Mouse (Mus musculus) cerebellum, adult 11 months (tissue): Measurements from ENCODE around the gene Npas3.

ENCODE experiments used
- DNase-seq: peaks from one replicate; pipeline ENCODE4 v3.0.0; 2022

Npas3 gene

DNA sequence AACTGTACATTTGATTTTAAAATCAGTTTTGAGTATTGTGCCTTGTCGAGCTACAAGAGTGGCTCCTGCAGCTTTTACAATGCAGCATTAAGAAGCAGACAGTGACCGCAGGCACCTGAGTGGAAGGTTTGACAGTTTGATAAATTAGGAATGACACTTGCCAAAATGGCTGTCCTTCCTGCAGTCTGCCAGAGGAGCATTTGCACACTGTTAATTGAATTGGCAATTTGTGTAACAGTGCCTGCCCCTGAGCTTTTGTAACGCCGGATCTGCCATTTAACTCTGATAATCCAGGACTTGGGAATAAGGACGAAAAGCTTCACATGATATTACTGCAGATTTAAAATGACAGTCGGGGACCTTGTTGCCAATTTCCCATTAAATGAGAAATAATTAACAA, 357.2 kb downstream of the Npas3 start:
- no peak for DNase-seq

DNA sequence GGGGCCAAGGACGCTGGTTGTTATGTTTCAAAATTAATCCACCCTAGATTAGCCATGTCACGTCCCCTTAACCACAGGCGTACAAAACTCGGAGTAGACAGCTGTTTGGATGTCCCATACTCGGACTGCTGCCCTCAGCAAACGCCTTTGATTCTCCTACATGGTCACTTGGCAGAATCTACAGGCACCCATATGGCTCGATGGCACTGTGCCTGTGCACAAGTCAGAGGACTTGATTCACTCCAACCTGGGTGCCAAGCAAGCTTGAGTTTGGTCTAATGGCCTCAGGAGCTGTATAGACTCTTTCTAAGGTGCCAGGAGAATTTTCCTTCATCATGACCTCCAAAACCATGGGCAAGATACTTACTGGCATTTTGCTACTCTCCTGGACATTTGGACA, 363.6 kb downstream of the Npas3 start:
- DNase-seq, result no peak

DNA sequence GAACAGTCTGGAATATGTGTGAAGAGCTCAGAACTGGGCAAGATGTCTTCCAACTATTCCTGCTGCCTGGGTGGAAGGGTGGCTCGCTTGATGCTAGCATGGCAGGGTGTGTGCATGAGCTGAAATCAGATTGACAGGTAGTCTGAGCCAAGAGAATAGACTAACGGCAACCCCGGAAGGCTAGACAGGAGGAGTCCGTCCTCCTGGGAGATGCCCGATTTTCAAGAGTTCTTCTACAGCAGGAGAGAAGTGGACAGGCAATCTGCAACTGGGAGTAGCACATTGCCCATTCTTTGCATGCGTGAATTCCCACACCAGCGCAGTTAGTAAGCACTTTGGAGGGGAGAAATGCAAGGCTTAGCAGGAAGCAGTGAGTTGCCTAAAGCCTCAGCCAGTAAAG, 372.8 kb downstream of the Npas3 start:
- DNase-seq, result no peak

DNA sequence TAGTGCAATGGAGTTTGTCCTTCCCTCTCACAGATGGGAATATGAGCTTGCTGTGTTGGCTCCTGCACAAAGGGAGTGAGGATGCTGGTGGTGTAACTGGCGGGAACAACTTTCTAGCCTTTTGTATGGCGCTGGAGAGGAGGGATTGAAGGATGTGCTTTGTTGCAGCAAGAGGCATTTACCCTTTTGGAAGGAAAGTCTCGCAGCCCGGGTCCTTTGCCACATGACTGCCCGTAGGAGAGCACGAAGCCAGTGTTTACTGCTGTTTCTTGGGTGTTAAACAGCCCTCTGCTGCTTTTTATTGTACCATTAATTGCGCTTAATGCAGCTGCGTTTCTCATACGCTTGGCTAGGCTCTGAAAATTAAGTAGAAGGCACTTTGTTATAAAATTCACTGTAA, 375.3 kb downstream of the Npas3 start:
- no peak for DNase-seq

DNA sequence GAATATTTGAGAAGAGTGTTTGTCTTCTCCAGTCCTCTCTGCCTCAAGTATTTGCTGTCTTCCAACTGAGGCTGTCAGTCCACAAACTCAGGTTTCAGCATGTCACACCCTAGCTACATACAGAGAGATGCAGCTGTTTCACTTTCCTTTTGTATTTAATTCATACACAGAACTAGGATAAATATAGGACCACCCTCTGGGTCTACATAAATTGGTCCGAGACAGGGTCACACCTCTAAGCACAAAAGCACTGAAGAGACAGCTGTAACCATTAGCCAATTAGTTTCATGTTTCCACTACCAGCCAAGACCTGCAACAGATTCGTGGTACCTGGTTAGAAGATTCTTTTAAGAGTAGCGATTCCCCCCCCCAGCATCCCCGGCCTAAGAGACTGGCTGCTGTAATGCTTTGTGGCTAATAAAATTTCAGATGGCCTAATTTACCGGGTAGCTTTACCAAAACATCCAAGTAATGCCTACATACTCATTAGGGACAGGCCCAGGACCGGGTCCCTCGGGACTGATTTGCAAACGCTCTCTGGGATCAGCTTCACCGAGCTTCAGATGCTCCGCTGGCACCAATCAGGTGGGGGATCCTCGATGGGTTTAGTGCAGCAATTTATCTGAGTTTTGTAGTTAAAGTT, 376.0 kb downstream of the Npas3 start:
- DNase-seq, result no peak

DNA sequence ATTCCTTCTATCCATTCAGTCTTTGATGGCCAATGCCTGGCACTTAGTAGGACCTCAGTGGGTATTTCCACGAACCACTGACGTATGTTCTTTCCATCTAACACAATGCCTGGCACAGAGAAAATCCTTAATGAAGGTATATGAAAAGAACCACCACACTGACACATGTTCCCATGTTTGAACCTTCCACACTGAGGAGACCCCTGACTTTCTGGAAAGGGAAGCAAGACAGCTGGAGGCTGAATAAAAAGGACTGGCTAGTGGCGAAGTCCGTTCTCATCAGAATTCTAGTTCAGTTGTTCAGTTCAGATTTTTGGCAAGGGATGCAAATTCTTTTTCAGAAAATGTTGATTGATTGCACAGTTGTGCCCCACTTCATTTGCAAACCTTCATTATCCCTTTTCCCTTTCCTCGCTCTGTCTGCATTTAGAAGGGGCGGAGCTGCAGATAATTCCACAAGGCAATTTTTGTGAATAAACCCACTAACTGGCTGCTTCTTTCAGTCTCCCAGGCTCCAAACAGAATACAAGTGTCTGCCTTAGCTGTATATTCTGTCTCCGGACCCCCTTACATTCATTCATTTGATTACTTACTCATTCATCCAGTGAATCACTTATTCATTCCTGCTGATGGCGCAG, 381.1 kb downstream of the Npas3 start:
- DNase-seq, result no peak

DNA sequence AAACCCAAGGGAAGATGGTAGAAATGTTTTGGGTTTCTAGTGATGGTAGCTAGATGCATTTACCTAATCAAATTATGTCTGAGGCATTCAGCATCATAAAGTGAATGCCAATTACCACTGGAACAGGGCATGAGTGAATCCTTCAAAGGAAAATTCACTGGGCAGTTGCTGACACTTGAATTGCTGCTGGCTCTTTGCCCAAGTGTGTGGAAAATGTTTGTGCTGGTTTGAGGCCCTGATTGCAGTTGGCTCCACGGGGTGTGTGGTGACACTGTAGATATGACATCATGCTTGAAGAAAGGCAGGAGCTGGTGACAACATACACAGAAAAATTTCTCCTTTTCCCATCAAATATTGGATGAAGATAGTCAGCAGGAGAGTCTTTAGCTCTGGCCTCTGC, 382.1 kb downstream of the Npas3 start:
- DNase-seq, result no peak

DNA sequence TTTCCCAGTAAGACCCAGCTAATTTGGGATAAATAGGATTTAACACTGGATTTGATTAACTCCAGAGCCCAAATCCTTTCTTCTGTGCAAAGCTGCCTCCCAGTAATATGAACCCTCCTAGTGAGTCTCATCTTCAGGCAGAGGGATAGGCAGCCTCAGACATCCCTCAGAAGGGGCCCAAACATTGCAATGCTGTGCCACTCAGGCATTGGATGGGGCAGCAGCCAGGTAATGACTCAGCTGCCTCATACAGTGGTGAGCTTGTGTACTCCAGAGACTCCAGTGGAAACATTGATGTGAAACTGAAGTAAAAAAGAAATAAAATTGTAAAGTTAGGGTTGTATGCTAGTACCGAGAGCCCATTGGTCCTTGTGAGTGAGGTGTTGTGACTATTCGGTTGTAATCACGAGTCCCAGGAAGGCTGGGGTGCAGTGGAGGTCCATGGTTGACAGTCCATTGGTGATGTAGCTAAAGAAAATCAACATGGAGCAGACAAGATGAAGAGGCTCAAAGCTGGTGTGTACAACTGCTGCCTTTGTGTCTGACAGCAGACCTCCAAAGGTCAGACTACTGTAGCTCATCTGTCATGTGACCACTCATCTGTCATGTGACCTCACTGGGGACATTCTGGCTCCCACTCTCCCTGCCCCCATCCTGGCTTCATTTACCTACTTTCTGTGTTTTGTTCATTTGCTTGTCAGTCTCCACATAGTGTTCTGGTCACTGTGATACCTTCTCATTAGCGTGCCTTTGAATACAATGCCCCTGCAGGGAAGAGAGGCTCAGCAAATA, 383.0 kb downstream of the Npas3 start:
- no peak for DNase-seq

DNA sequence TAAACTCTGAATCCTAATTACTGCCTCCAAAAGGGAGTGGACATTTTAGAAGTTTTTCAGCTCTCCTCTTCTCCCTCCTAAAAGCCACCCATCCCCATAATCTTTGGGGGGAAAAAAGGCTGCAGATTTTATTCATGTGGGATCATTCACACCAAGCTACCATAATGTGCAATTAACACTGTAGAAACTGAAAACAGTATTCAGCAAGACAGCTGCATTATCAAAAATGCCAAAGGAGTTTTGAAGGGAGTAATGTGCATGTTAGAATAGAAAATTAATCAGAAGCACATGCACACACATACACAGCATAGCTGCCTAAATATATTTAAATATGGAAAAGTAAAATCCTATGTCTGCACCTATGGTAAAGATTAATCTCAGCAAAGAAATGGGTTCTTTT, 390.1 kb downstream of the Npas3 start:
- no peak for DNase-seq

DNA sequence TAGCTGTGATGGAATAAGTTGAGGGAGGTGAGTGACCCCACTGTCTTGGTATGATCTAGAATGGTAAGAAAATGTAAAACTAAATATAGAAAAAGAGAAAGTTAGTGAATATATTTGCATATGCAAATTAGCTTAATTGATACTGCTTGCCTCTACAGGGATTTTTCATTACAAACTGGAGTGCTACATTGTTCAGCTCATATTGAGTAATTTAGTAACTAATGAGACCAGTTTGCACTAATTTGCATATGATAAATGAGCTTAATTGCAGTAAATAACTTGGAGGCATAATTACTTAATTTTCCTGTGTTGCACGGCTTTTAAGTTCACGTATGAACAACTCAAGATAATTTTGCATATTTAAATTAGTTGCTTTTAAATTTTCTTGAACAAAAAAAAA, 398.8 kb downstream of the Npas3 start:
- no peak for DNase-seq

DNA sequence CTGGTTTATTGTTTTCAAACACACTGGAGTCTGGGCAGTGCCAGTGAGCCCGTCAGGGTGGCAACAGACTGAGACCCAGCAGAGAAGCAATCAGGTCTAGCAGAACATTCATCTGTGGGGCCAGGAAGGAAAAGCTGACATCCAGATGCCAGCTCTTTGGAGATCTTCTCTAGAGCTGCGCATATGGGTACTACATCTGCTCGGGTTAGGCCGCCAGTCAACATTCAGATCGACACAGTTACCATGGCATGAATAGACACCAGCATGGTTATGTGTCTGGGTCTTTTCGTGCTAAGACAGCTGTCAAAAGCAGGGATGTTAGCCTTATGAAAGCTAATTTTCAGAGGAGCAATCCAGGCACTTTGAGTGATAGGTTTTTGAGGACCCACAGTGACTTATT, 407.8 kb downstream of the Npas3 start:
- DNase-seq, result no peak

DNA sequence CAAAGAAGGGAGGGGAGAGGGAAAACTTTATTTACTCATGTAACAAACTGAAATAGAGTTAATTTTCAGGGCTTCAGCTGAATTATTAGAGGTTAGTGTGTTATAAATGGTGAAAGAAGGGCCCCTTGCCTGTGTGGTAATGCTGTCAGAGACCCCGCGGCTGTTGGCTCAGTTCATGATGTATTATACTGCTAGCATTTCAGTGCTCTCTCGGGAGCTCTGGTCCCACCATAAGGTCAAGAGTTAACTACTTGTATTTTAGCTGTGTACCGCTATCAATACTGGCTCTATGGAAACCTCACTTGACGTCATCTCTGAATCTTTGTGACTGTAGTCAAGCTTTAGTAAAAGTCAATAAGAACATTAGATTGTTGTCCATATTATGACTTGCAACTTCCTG, 415.6 kb downstream of the Npas3 start:
- DNase-seq, result no peak

DNA sequence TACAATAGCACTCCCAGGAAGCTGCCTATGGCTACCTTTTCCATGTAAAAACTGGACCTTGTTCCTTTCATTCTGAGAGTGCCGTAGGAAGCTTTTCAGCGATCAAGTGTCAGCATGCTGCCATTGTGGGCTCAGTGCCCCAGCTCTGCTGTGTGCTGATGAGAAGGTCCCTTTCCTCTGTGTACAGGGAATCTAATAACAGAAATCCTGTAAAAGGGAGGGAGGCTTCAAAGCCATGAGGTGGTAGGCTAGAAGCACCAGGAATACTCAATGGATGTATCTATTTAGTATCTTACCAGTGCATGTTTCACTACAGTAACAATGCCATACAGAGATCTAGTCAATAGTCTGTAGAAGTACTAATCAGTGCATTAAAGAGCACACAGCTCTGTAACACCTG, 423.4 kb downstream of the Npas3 start:
- DNase-seq, result no peak

DNA sequence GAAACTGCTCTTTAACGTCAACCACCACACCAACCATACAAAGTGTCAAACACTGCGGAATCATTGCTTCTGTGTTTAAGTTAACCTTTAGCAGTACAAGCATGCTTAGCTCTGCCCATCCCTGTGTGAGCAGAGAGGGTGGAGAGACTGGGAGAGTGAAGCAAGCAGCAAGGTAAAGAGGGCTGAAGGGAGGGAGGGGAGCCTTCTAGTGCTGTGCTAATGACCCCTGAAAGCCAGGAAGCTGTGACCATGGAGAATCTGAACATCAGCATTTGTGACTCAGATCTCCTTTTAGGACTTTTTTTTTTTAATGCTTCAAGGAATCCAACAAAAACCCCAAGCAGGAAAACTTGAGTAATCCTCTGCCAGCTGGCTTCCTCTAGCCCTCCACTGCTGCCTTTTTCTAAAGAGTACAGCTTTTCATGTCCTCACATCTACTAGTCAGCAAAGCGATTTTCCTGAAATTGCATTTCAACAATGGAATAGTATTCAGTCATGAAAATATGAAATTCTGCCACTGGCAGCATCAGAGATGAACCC, 428.7 kb downstream of the Npas3 start:
- DNase-seq, result no peak

DNA sequence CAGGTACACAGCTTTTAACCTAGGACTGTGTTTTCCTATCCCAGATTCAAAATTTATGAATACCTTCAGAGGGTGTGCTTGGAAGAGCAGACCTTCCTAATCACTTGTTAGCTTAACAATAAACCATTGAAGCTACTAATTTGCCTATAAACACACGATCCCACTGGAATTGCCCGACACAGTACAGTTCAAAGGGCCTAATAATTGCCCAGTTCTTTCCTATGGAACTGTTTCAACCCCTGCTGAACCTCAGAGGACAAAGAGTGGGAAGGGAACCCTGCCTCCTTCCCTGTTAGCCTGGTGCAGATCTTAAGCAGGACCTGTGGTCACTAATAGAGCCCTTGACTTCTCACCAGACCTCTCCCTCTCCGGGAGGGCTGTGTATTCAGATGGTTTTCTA, 429.7 kb downstream of the Npas3 start:
- DNase-seq, result no peak

DNA sequence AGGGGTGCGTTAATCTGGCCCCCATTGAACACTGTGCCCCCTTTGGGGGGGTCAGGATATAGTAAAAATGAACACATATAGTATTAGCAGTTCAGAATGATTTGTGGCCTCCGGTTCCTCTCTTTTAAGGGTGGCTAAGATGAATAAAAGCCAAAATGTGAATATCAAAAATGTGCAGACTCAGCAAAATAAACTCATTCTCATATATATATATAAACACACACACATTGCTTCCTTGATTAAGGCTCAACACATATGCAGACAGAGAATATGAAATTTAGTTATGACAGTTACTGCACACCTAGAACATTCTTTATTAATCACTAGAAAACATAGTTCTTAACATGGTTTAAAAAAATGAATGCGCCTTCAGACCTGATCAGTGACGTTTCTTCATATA, 430.7 kb downstream of the Npas3 start:
- DNase-seq, result no peak

DNA sequence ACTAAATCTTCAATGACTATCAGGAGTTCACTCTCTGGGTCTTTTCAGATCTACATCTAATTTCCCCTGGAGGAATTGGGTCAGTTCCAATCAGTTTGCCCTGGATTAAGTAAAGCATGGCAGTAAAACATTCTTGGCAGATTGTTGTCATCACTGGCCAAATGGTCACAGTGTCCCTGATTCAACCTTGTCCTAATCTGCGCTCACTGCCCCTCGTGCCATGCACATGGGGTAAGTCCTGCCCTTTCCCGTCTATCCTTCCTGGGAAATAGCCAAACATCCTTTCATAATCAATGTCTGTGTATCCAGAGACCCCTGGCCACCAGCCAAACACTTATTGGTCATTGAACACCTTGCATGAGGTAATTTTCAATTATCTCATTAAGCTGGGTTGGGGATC, 432.0 kb downstream of the Npas3 start:
- no peak for DNase-seq

DNA sequence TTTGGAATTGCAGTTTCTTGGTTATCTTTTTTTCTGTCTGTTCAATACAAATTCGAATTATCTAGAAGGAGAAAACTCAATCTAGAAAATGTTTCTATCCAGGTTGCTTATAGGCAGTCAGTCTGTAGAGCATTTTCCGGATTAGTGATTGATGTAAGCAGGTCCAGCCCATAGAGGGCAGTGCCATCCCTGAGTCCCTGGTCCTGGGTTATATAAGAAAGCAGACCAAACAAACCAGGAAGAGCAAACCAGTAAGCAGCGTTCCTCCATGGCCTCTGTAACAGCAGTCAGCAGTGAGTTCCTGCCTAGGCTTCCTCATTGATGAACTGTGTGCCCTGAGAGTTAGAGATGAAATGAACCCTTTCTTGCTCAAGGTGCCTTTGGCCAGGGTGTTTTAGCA, 433.6 kb downstream of the Npas3 start:
- no peak for DNase-seq

DNA sequence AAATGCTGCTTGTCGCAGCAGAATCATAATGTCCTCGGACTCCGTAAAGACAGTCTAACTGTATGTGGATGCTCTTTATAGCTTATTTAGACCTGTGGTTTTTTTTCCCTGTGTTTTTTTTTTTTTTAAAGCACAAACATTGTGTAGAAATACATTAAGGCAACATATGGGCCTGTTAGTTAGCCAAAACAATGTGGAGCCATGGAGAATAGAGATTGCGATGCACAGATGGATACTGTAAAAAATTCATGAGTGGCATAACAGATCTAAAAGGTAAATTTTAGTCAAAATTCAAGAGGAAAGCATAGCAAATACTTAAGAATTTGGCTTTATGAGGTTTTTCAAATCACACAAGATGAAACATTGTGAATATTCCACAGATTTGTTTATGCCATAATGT, 444.0 kb downstream of the Npas3 start:
- no peak for DNase-seq

DNA sequence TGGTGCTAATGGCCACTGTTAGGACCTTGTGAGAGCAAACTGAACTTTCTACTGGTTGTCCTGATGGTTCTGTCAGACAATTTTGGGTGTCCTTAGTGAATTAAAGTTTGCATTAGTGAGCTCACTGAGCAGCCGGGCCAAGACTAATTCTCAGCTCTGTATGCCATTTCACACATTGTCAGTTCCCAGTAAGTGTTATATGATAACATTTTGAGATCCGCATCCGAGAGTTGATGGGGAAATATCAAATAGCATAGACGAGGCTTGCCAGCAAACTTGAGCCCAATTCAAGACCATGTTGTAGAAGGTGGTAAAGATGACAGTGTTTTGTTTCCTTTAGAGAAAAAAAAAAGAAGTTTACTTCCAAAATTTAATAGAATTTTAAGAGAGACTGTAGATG, 445.9 kb downstream of the Npas3 start:
- DNase-seq, result no peak

DNA sequence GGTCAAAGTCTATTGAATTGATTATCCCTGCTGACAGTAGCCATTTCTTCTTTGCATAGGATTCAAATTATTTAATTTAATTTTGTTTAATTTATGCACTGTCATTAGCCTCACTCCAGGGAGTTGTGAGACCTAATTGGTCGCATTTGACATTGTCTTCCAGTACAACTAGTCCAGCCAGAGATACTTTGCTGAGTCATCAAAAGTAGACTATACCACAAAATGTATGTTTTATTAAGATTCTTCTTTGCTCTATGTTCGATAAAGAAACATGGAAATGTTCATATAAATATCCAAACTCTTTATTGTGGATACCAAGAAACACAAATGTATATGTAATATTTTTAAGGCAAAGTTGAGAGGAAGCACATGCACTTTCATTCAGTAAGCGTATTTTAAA, 446.8 kb downstream of the Npas3 start:
- no peak for DNase-seq

DNA sequence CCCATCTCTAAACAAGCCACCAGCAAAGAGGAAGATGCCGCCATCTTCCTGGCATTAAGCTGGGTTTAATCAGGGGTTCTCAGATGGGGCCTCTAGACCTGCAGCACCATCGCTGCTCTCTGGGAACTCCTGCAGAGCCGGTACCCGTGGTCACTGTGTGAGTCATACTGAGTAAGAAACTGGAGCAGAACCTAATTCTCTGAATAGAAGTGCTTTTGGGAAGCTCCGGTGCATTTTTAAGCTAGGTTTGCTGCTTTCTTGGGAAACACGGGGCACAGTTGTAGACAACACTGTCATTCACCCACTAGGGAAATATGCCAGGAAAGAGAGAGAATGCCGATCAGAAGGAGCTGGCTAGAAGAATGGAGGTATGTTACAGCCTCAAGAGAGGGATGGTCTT, 449.2 kb downstream of the Npas3 start:
- DNase-seq, result no peak

DNA sequence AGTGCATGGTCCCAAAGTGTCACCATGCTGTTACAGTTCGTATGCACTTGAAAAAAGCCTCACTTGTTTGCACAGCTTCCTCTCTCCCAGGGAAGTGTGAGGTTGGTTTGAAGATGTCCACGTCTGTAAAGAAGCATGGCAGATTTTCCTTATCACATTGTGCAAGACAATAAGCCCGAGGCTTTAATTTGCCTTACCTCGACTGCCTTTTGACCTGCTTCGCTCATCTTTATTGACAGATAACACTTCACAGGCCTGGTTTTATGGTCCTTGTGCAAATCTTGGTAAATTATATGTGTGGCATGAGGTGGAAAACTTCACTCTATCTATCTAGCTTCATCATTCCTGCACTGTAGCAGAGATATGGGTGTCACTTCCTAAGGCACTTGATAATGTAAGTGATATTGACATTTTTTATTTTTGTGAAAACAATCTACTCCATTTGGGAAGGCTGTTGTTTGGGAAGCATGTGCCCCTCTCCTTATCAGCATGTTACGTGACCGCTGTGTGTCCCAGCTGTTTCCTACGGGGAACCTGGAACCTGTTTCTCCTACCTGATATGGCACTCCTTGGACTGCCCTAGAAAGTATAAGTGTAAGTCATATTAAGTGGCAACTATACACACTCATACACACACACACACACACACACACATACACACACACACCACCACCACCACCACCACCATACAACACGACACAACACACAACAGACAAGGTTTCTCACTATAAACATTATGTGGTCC, 450.2 kb downstream of the Npas3 start:
- no peak for DNase-seq

DNA sequence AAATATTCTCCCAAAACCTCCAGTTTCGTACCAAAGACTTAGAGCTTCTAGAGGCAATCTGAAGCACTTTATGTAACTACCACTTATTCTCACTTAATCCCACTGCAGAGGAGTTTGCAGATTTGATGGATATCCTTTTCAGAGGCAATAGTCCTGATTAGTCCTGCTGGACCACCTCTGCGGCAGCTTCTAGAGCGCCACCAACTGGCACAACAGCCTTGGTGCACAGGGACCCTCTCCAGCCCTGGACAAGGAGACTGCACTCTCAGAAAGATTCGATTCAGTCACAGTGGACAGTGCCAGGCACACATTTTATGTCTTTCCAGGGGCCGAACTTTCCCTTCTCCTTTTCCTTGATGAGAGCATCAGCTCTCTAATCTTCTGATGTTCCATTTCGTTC, 471.4 kb downstream of the Npas3 start:
- DNase-seq, result no peak
